Mouse (Mus musculus) left cerebral cortex, postnatal 14 days (tissue): ENCODE measurements around the gene Iqcn. TPM values are rescaled to one million over a fixed set of nuclear protein-coding genes. Genes with fewer than 3 reads are reported as not detected.

ENCODE experiments used
- DNase-seq, 2 experiments: peaks; one replicate each; pipeline ENCODE4 v3.0.0; 2021 to 2022; ENCODE audit warnings: low spot score in 2 of 2, mixed read lengths in 1 of 2
- intact Hi-C: fragments of 180-260 bp; cut with DNase I; formaldehyde crosslinking; loops from one replicate; pipeline ENCODE4 v1.15.1; 2025
- total RNA-seq, 2 experiments: library from RNA; stranded (reverse); gene quantifications; 2 replicates each; pipeline ENCODE4 v1.2.3; 2021

The Iqcn gene
- total RNA-seq, 2 experiments from 2014 or later = 0.08 TPM; not detected in 1

DNA sequence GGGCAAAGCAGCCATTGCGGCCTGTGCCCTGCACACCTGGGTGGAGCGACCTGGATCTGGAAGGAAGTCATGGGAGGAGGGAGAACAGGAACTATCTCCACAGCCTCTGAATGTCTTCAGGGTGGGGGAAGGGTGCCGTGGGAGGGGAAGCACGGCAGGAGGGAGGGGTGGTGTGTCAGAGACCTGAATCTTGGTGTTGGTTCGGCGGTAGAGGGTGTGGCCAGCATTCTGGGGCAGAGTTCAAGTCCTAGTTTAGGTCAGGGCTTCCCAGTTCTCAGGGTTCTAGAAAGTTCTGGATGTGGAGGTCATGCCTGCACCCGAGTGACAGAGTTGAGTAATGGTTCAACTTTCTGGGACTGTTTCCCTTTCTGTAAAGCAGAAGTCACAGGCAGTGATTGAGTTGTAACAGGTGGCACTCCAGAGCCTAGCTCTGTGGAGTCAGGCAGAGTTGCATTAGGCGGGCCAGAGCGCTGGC lies 16.6 kb downstream of the Iqcn start:
- intact Hi-C loops = loop anchor here (2.0 kb wide), 2 partner anchors 33 to 121 kb away; no protein-coding TSS in a partner anchor
- no peak for DNase-seq

DNA sequence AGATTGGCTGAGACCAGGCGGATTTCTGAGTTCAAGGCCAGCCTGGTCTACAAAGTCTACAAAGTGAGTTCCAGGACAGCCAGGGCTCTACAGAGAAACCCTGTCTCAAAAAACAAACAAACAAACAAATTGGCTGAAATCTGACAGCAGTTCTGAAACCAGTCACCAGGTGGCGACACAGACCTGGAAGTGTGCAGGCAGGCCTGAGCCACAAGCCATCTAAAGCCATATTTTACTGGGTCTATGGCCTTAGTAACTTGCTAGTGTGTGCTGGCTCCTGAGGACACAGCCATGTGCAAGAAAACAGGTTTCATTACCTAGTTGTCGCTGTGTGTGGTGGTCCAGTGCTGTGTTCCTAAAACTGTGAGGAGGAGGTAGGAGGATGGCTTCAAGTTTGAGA lies 17.5 kb downstream of the Iqcn start:
- intact Hi-C loops = loop anchor here (2.0 kb wide), 1 partner anchor 32 kb away; no protein-coding TSS in a partner anchor
- peak; percentile 78 to 84 for DNase-seq

DNA sequence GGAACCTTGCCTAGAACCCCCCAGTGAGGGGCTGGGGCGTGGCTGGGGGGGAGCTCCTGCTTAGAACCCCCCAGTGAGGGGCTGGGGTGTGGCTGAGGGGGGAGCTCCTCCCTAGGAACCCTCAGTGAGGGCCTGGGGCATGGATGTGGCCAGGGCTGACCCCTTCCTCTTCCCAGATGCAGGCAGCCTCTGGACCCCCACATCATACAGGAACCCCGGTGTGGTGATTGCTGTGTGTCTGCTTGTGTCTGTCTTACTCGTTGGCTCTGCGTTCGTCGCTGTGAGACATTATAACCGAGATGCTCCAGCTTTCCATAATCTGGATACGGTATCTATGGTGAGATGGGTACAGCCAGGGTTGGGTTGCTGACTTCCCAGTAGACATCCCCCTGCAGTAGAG lies 18.3 kb downstream of the Iqcn start:
- intact Hi-C loops = loop anchor here (2.0 kb wide), 1 partner anchor 31 kb away; no protein-coding TSS in a partner anchor
- DNase-seq = no peak

DNA sequence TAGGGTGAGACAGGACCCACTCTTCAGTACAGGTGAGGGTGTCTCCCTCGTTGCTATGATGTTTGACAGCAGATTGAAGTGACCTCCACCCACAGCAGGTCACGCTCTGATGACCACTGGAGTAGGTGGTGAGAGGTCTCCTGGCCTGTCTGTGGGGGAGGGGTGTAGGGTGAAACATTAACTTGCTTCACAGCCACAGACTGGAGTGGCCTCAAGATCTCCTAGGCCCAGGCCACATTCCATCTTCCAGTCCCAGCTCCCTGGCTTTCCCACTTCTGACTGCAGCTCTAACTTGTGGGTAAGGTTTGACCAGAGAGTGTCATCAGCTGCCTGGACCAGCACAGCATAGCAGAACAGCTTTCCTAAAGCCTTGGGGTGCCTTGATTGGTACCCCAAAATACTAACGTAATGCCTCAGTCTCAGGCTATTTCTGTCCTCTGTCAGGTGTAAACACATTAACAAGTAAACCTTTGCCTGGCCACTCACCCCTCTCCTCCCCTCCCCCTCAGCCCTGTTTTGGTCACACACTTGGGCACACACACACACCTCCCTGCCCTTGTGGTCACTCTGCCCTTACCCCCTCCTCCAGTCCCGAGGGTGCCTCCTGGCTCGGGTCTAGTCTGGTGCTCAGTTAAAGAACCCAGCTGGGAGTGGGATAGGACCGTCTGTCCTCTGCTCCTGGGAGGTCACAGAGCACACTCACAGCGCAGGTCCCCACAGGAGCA lies 20.4 kb downstream of the Iqcn start, which contains the start of gene Pde4c:
Pde4c (plus strand) TSS at position 235 of the 725 bp plus-strand sequence.
- intact Hi-C loops = no loop called here
- DNase-seq = no peak

DNA sequence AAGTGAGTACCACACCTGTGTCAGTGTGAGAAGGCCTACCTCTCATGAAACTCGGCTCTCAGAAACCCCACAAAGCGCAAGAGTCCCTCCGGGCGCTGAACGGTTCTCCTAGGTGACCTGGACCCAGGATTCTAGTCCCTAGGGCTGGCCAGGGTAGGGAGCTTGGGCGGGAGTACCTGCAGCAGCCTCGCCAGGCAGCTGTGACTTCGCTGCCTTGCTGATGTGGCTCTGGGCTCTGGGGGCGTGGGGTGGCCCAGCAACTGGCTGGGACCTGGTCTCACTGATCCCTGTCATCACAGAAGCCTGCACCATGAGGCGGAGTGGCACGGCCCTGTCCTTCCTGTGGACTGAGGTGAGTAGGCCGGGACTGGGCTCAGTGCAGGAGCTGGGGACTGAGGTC lies 21.0 kb downstream of the Iqcn start:
- DNase-seq = no peak
- intact Hi-C loops = no loop called here

DNA sequence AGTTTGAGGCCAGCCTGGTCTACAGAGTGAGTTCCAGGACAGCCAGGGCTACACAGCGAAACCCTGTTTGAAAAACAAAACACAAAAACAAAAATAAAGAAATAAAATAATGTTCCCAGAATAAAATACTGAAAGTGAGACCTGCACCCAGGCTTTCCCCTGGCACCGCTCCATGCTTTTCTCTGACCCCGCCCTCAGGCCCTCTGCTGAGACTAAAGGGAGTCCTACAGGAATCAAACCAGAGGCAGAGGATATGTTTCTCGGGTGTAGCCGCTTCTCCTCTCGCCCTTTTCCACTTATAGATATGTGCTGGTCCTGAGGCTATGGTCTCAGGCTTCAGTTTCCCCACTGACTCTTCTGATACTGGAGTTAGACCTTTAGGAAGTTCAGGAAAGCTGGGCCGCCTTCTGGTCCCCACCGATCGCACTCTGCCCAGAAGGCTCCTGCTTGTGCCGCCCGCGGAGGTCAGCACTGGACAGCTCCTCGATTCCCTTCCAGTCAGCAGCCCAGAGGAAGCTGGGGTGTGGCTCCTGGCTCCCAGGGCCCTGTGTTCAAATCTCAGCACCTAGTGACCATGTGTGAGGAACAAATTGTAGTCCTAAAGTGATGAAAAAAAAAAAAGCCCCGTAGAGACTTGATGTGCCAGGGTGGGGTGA lies 22.7 kb downstream of the Iqcn start:
- DNase-seq = no peak
- intact Hi-C loops = no loop called here

DNA sequence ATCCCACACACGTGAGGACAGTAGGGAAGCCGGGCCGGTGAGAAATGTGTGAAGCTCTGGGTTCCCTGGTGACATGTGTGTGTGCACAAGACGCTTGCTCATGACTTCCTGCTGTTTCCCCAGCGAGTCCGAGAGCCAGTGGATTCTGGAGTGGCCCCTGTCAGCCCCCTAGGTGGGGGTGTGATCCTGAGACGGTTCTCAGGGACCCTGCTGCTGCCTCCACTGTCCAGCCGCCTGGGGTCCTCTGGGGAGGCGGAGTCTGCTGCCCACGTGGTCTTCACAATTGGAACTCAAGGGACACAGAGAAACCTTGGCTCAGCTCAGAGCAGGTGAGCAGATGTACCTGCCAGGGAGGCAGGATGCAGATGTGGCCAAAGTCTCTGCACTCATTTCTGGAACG lies 23.5 kb downstream of the Iqcn start:
- intact Hi-C loops = no loop called here
- no peak for DNase-seq

DNA sequence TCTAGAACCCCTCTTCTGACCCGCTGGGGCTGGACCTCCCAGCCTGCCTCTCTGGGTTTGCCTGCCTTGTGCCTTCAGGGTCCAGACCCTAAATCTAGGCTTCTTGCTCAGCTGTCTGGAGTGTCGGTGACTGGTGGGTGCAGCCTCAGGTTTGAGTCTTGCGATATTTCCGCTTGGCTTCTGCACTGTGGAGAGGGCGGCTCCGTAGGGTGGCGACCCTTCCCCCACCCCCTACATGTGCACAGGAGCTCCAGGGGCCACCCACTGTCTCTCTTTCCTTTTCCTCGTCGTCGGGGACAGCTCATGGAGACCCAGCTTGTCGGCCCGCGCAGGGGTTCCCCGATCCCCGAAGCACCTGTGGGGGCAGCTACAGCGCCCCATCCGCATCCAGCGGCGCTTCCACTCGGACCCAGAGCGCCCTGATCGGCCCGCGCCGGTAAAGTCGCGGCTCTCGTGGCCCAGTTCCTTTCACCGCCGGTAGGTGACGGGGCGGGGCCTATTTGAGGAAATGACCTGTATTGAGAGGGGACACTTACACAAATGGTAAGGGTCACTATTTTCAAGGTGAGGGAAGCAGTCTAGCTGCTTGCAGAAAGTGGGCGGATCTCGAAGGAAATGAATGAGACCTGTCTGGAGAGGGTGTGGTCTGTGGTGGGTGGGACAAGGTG lies 26.7 kb downstream of the Iqcn start:
- no peak for DNase-seq
- intact Hi-C loops = no loop called here

DNA sequence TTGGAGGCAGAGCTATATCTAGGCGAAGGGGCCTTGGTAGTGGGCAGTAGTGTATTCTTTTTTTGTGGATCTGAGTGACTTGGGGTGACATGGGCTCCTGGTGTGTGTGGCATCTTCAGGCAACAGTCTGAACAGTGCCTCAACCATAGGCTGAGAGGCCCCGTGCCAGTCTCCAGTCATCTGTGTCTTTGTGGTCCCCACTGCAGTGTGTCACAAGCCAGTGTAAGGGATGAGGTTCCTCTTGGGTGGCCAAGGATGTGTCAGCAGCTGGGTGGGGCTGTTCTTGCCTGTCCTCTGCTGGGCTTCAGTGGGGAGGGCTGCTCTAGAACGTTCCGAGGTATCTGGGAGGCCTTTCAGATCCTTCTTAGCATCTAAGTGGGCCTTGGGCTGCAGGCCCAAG lies 27.7 kb downstream of the Iqcn start:
- intact Hi-C loops = no loop called here
- DNase-seq = no peak

DNA sequence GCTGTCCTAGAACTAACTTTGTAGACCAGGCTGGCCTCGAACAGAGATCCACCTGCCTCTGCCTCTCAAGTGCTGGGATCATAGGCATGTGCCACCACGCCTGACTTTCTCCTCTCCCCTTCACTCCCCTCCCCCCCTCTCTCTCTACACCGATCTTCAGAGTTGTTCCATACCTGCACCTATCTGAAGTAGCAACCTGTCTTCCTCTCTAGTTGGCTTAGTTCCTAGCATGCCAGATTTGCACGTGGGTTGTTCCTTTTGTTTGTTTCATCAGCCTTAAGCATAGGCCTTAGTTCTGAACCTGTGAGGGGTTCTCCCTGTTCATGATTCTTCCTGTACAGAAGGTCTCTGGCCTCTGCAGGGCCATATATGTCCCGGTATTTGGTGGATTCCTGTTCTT lies 34.4 kb downstream of the Iqcn start:
- intact Hi-C loops = no loop called here
- no peak for DNase-seq

DNA sequence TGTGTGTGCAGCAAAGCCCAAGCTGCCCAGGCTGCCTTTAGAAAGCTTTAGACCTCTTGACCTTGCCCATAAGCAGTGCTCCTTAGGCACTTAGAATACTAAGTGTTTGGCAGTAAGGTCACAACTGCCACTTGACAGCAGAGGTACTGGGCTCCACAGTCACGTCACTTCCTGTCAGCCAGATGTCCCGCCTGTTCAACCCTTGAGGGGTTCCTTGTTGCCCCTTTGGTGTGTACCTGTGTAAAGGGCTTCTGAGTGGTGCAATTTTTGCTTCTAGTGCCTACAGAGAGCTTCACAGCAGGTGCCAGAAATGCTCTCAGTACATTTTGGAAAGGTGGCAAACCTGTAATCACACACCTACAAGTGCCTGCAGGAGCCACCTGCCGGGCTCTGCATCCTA lies 35.0 kb downstream of the Iqcn start:
- intact Hi-C loops = no loop called here
- no peak for DNase-seq

DNA sequence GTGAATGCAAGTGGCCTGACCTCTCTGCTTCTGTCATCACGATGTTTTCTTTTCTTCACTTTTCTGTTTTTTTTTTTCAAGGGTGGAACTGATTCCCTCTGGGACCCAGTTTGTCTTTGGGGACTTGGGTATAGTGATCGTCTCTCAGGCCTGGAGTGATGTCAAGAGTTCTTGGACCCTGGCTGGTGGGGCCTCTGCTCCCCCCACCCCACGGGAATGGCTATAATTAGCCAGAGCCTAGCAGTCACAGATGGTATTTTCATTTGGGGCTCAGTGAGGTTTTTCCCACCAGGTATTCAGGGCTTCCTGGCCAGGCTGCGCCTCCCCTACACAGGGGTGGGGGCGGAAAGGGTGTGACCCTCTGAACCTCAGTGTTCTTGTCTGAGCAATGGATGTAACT lies 38.4 kb downstream of the Iqcn start:
- intact Hi-C loops = no loop called here
- no peak for DNase-seq

DNA sequence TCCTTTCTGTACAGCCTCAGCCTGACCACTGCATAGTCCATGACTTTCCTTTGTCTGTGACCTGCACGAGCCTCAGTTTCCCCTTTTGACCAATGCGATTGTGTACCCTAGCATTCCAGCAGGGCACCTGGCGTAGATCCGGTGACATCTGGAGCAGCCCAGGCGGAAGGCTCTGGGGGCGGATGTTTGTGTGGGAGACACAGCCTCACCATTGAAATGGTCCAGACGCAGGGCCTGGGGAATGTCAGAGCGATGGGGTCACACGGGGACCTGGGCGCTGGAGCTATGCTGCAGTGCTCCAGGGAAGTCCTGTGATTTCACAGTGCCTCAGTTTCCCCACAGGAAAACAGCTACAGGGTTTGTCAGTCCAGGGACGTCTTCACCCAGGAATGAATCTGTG lies 38.9 kb downstream of the Iqcn start:
- DNase-seq = no peak
- intact Hi-C loops = no loop called here

DNA sequence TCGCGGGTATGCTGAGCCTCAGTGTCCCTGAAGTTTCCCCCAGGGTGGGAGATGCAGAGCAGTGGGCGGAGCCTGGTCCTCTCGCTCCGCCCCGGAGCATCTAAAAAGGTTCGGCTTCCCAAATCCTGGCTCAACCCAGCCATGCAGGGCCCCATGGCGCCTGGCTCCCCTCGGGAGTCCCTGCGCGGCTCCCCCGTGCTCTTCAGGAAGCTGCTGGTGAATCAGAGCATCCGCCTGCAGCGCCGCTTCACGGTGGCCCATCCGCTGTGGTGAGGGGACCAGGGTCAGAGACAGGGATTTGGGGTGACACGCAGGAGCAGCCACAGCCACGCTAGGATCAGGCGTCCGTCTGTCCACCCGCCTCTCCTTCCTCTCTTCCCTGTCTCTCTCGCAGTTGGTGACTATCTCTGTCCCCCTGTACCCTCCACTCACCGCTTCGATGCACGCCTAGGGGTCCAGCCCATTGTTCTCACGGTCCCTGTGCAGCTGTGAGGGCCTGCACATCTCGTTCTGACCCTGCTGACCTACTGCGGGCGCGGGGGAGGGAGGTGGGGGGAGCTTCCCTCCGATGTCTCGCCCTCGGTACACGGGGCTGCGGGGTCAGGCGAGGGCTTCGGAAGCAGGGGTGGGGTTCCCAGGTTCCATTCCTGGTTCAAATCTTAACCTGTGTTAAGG lies 39.9 kb downstream of the Iqcn start:
- DNase-seq = no peak
- intact Hi-C loops = no loop called here

DNA sequence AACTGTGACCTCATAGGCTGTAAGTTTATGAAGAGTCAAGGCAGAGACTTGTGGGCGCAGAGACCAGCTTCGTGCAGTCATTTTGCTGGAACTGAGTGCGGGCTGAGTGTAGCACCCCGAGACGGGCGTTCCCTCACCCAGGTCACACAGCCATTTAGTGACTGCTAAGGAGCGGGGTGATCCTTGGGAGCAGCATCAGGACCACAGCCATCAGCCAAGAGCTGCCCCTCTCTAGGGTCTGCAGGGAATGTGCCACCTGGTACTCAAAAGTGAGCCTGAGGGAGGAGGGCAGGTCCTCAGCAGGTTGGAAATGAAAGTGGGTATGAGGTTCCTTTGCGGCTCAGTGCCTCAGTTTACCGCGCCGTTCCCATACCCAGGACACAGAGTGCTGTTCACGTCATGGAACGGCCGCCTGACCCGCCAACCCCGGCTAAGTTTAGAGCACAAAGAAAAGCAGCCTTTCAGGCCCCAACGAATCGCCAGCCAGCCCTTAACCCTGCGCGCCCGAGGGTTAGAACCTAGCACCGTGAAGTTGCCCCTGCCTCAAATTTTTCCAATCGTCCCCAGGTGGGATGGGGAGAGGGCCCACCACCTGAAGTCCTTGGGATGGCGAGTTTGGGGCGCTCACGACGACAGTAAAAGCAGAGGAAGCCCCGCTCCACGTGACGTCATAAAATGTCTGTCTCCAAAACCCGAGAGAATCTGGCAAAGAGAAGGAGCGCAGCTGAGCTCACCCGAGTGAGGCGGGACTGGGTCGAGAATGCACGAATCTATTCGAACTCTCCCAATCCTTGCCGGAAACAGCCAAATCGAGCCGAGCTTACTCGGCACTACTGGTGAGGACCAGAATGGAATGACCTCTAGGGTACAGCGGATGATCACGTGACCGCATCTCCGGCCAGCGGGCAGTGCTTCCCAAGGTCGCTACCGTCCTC lies 40.7 kb downstream of the Iqcn start:
- peak in 1 of 2 experiments; percentile 72 for DNase-seq
- intact Hi-C loops = no loop called here

DNA sequence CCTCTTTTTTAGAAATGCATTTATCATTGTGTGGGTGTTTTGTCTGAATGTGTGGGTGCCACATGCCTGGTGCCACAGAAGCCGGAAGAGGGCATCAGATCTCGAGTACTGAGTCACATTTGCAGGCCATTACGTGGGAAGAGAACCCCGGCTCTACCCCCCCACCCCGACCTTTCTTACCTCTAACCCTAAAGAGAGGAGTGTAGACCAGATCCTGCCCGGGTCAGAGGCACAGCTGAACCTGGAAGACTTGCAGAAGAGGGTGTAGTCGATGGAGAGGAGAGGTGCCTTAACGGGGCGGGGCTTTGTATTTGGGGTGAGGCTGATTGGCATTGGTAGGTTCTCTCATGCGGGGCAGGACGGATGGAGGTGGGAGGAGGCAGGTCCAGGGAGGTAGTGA lies 41.5 kb downstream of the Iqcn start:
- intact Hi-C loops = no loop called here
- no peak for DNase-seq

DNA sequence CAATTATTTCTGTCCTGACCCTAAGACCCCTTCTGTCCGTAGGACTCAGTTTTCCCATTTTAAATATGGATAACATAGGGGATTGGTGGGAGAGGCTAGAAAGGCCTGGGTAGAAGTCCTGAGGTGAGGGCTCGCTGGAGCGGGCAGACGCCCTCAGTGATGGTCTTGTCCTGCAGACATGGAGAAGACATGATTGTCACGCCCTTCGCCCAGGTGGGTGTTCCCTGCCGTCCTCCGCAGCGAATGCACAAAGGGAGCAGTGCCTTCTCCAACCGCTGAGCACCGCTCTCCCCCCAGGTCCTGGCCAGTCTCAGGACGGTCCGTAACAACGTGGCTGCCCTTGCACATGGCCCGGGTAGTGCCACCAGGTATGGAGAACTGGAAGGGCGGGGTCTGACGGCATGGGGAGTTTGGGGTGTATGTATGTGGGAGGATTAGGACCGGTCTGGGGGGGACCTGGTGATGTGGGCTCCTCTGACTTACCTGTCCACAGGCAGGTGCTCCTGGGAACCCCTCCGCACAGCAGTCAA lies 42.5 kb downstream of the Iqcn start:
- intact Hi-C loops = no loop called here
- DNase-seq = no peak

DNA sequence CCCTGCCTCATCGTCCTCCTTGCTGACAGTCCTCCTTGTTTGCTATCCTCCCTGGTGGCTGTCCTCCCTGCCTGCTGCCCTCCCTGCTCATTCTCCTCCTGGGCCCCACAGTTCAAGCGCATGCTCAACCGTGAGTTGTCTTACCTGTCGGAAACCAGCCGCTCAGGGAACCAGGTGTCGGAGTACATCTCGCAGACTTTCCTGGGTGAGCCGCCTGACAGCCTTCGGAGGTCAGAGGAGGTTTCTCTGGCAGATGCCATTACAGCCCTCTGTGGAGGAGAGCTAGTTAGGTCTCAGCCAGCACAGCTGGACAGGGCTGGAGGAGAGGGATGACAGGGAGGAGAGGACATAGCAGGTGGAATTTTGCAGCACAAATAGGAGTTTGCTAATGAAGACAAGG lies 43.4 kb downstream of the Iqcn start:
- intact Hi-C loops = no loop called here
- DNase-seq = no peak
